Mouse (Mus musculus) olfactory bulb, adult 2 months (tissue): ENCODE results near the gene Camk2g.

Source experiments
- CTCF ChIP-seq: fragments of 200-500 bp; IDR thresholded peaks from 2 replicates; pipeline ENCODE4 v1.5.1; 2012; ENCODE audit warnings: low read depth, mild to moderate bottlenecking, low read length, moderate library complexity; ENCODE audit not compliant: insufficient read depth
- POLR2A ChIP-seq: fragments of 200-500 bp; IDR thresholded peaks from 2 replicates; pipeline ENCODE4 v1.6.1; 2012; ENCODE audit warnings: mild to moderate bottlenecking, low read depth, low read length, moderate library complexity; ENCODE audit not compliant: insufficient read depth

DNA sequence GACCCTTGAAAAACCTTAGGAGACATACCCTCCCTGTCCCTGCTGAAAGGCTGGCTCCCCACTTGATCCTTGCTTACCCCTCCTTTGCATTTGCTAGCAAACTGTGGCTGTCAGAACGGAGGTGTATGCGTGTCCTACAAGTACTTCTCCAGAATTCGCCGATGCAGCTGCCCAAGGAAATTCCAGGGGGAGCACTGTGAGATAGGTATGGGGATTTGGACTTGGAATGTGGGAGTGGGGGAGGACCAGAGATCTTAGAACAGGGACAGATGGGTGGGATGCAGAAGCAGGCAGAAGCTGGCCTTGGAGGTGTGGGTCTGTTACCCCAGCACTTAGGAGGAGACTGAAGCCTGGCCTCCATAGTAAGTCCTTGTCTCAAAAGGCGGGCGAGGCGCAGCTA, 43.8 kb upstream of the Camk2g start:
- TF ChIP-seq CTCF: no peak
- TF ChIP-seq POLR2A: no peak
